Mouse (Mus musculus): ENCODE data around the gene Zmym6.
"Not testable (repeated sequence)": the region's sequence is repeated elsewhere in the genome, so short reads cannot be mapped to it uniquely, and the experiment has no call there.

The Zmym6 gene

DNA sequence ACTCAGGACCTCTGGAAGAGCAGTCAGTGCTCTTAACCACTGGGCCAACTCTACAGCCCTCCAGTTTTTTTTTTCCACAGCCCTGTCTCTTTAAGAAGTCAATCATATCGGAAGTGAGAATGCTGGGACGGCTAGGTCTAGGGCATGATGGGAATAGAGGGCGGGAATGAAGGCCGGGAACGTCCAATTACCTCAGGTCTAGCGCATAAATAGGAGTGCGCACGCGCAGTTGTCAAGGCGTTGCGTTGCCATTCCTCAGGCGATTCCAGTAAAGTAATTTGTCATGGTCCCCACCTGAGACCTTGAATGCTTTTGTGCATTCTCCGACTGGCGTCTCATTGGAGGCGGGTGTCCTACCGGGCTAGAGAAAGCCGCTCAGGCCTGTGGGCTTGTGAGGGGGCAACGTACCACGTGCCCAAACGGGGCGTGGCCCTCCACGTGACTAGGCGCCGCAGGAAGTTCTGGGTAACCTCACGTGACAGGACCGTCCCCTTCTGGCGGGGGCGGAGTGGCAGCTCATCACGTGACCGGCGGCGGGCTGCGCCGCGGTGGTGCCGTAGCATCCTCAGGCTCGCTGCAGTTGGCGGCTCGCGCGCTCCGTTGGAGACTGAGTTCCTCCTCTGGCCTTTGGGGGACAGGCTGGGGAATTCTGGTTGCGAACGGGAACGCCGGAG, at the start of gene Zmym6:
TSS of gene Zmym6 (plus strand) at position 509 of the 674 bp plus-strand sequence.
- DNase-seq: peak; percentile 93

DNA sequence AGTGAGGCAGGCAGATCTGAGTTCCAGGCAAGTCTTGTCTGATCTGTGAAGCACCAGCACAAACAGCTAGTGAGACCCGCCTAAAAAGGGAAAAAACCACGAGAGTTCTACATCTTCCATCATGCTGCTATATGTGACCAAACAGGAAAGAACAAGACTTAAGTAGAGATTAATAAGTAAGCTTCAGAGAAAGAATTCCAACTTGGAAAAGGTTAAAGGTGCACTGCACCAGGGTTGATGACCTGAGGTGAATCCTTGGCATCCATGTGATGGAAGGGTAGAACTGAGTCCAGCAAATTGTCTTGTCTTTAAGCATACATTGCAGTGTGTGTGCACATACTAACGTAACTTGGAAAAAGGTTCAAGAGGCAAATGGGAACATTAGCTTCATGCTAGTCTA, 40.0 kb upstream of the Zmym6 start:
- DNase-seq: no peak

DNA sequence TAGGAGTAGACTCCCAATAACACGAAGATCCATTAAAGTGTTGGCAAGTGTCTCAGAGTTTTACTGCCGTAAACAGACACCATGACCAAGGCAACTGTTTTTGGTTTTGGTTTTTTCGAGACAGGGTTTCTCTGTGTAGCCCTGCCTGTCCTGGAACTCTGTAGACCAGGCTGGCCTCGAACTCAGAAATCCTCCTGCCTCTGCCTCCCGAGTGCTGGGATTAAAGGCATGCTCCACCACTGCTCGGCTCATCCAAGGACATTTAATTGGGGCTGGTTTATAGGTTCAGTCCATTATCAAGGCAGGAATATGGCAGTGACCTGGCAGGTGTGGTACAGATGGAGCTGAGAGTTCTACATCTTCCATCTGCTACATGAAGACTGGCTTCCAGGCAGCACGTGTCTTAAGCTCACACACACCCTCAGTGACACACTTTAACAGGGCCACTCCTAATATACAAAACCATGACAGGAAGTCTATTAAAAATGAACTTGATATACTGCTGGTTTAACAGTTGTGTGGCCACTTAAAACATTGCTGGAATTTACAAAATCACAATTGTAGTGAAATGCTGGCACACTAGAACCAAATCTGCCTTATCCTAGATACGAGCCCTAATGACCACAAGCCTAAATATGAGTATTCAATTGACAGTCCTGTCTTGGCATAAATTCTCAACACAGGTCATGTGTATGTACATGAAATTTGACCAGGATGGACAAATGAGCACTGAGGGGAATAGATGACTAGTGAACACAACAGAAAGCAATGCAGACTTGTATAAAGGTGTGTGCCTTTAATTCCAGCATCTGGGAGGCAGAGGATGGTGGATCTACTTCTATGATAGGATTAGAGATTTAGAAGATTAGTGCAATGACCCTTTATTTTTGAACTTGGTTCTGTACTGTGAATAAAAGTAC, 39.0 kb upstream of the Zmym6 start:
- DNase-seq: no peak

- DNase-seq: no peak
These were observed 38.3 kb upstream of the Zmym6 start for GRCm38 (mm10) chr4:127038828-127039349.

- DNase-seq: no peak
These were observed 37.2 kb upstream of the Zmym6 start for GRCm38 (mm10) chr4:127039871-127040483.

DNA sequence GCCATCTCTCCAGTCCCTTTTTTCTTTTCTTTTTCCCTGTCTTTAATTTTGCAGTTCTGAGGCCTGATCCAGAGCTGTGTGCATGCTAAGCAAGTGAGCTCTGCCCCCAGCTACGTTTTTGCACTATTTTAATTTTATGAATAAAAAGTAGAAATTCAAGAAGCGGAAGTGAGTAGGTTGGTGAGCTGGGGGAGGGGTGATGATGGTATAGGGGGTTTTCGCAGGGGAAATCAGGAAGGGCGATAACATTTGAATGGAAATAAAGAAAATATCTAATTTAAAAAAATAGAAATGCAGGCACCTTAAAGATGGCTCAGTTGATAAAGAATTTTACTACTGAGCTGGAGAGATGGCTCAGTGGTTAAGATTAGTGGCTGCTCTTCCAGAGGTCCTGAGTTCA, 33.6 kb upstream of the Zmym6 start:
- no peak for DNase-seq

DNA sequence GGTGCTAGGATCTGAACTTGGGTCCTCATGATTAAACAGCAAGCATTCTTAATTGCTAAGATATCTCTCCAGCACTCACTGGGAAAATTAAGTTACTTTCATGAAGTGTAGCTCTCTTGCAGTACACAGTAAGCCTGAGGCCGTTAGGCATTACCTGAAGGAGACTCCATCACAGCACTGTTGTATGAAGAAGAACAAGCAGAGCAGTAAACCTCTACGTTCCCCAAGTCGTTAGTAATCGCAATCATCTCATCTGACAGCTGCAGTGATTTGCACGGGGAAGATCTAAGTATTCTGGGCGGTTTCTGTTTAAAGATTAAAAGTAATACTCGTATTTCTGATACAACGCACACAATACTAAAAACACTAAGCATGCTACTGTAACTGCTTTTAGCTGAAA, 26.1 kb upstream of the Zmym6 start:
- no peak for DNase-seq

- DNase-seq: no peak
These were observed 24.1 kb upstream of the Zmym6 start for GRCm38 (mm10) chr4:127053071-127053470.

DNA sequence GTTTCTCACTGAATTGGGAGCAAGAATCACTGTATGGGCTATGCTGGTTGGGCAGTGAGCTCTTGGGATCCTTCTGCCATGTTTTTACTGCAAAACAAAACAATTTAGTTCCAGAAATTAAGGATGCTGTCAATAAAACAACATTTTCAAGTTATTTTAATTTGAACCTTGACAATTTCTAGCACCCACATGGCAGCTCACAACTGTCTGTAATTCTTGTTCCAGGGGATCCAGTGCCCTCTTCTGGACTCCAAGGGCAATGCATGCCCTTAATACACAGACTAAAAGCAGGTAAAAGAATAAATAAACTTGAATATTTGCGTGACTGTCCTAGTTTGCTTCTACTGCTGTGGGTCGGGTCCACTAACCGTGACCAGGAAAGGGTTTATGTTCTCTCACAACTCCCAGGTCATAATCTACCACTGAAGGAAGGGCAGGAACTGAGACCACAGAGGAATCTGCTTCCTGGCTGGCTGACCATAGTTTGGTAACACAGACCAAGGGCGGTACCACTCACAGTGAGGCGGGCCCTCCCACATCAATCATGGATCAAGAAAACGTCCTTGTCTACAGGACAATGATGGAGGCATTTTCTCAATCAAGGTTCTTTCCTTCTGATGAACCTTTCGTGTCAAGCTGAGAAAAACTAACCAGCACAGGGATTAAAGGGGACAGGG, 22.5 kb upstream of the Zmym6 start:
- no peak for DNase-seq

DNA sequence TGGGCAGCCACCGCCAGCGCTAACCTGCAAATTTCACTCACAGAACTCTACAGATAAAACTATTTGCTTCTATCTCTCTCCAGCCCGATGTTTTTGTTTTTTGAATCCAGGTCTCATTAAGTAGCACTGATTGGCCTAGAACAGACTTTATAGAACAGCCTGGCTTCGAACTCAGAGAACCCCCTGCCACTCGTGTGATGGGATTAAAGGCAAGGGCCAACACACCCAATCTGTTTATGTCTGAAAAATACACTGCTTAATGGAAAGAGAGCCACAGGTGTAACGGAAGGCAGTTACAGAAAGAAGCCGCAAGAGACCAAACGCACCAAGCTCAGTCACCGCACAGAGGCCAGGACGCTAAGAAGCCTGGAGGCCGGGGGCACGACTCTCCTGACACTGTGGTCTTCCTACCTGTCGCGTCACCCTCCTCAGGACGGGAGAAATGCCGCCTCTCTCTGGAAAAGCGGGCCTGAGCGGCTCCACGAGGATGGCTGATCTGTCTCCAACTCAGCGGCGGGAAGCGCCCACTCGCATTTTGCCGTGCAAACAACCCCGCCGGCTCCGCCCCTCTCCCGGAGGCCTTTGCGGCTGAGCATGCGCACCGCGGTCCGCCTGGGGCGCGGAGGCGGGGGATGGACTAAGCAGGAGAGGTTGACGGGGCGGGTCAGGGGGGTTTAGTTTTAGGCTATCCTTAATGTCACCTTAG, 16.4 kb upstream of the Zmym6 start, which contains the start of gene Zmym1:
TSS of gene Zmym1 (minus strand) at position 568 of the 706 bp plus-strand sequence.
- DNase-seq: peak; percentile 96

GRCm38 (mm10) chr4:127064051-127064450, 13.1 kb upstream of the Zmym6 start:
- no peak for DNase-seq

DNA sequence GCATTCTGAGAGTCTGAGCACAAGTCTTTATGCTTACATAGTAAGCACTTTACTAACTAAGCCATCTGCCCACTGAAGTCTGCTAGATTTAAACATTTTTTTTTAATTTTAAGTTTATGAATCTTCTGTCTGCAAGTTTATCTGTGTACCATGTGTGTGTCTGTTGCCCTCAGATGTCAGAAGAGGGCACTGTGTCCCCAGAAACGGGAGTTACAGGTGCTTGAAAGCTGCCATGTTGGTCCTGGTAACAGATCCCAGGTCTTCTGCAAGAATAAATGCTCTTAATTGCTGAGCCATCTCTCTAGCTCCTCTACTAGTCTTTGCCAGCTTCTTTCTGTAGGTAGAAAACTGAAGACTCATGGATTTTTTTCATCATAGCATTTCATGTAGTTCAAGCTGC, 2.3 kb upstream of the Zmym6 start:
- no peak for DNase-seq

DNA sequence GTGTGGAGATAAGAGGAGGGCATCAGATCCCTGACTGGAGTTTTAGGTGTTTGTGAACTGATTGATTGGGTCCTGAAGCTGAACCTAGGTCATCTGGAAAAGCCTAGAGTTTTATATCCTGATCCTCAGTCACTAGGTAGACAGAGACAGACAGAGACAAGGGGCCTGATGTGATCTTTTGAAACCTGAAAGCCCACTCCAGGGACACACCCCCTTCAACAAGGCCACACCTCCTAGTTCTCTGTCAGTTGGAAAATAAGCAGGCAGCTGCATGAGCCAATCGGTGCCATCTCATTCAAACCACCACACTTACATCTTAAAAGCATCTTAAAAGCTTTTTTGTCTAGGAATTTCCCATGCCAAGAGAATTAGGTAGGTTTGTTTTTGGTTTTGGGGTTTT, 3.6 kb downstream of the Zmym6 start:
- DNase-seq: no peak

GRCm38 (mm10) chr4:127083131-127083530, 5.9 kb downstream of the Zmym6 start:
- no peak for DNase-seq

DNA sequence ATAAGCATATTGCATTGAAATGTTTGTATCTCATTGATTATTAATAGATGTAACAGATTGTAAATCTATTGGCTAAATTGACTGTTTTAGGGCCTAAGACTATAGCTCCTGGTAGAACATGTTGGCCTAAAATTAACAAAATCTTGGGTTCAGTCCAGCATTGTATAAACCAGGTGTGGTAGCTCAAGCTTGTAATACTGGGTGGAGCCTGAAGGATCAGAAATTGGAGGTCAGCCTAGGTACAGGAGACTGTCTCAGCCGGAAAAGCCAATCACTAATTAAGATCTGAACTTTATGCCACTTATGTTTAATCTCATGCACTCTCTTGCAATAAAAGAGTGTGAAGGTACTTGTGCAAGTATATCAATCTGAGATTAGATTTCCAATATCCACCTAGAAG, 8.6 kb downstream of the Zmym6 start:
- DNase-seq: no peak

- no peak for DNase-seq
These were observed 14.0 kb downstream of the Zmym6 start for GRCm38 (mm10) chr4:127091188-127091587.

DNA sequence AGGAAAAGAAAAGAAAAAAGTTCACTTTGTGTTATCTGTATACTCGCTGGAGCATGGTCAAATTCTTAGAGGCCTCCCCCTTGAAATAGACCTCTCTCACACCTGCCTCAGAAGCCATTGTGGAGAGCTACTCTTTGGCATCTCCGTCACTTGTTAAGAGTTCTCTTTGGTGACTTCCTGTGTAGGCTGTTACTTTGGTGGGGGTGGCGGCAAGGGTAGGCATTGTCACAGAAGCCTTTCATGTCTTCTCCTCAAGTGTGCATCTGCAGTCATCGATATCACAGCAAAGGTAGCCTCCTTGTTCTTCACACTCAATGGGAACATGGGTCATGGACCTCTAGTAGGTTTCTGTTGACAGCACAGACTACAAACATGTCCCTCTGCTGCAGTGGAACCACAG, 17.9 kb downstream of the Zmym6 start:
- no peak for DNase-seq

DNA sequence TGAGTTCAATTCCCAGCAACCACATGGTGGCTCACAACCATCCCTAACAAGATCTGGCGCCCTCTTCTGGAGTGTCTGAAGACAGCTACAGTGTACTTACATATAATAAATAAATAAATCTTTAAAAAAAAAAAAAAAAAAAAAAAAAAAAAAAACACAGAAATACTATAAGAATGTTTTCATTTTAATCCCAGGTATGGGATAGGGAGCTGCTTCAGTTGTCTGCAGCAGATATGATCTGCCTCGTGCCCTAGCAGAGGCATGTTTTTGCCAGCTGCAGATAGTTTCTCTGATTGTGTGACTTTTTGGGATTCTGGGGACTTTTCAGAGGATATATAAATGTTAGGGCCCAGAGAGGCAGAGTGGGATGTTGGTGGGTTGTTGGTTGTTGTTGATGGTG, 22.4 kb downstream of the Zmym6 start:
- DNase-seq: not testable (repeated sequence)

DNA sequence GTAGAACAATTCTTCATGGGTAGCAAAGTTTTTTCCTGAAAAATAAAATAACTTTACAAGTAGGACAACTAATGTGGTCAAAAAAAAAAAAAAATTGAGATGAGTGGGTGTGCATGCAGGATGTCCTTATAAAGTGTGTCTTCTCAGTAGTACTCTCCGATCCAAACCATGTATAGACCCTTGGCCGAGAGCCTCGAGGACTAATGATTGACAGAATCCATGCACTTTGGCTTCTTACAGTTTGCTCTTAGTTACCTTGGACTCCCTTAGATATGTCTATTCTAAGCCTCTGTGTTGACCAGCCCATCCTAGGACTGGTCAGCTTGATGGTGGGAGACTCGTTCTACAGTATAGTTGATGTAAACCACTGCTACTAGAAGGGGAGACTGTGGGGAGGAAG, 30.4 kb downstream of the Zmym6 start:
- no peak for DNase-seq

- no peak for DNase-seq
These were observed 33.4 kb downstream of the Zmym6 start for GRCm38 (mm10) chr4:127110570-127110969.

GRCm38 (mm10) chr4:127123391-127123790, 46.2 kb downstream of the Zmym6 start, which contains the start of gene Tmem35b:
Tmem35b (plus strand) TSS chr4:127123691.
- DNase-seq: no peak

DNA sequence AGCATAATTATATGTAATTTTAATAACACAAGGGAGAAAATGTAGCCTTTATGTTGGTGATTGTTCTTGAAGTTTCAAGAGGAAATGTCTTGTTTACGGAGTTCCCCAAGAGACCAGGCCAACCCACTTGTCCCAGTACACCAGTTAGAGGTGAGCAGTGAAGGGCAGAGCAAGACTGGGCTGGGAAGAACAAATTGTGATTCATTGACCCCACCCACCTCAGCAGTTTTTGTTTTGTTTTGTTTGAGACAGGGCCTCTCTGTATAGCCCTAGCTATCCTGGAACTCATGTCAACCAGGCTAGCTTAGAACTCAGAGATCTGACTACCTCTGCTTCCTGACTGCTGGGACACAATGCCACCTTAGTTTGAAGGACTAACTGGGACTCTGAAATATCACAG, 47.1 kb downstream of the Zmym6 start:
- DNase-seq: no peak
